ENCODE assay signal across 1 mouse cellular context in the genomic region with DNA sequence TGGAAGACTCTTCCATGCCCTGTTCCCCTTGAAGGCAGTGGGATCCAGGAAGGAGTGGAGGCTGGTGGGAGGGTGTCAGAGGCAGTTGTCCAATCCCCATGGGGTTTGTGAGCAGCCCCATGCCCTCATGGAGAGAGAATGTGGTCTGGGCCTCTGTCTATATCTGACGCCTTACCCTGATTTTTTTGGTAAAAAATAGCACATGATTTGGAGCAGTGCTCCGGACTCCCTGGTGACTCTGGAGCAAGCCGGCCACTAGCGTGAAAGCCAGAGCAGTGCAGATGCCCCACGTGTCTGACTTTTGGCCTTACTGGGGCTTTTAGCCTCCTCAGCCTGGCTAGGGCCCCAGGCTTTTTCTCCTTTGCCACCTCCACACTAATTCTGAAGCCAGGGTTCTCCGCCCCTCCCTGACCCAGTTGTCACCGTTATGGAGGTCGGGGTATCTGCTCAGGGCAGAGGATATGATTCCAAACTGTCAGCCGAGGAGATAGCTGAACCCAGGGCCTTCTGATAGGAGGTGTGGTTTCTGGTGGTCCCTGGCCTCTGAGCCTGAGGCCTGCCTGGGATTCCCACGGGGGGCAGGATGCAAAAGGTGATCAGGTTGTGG.
TF ChIP-seq lines count a peak whose summit lies in the region.

No protein-coding gene starts in this region.

TF ChIP-seq in MEL, 35 proteins besides CTCF, POLR2A, EP300 and RAD21:
- no peak for TF ChIP-seq GATA1 (IDR thresholded peaks at IDR 0.05; ENCODE audit: low read depth, low read length)
- no peak for TF ChIP-seq GABPA (IDR thresholded peaks at IDR 0.05; ENCODE audit: low read depth, low read length)
- TF ChIP-seq NRF1 (IDR thresholded peaks at IDR 0.05; ENCODE audit: insufficient read depth, low read depth, low read length, poor library complexity, severe bottlenecking), result no peak
- TF ChIP-seq MAX (IDR thresholded peaks at IDR 0.05; ENCODE audit: low read length), result peak; percentile 29; the same call in 1 of the 2 replicates
- TF ChIP-seq MYB (IDR thresholded peaks at IDR 0.05; ENCODE audit: low read depth, low read length), result peak; percentile 59; the same call in 1 of the 2 replicates
- no peak for TF ChIP-seq UBTF (IDR thresholded peaks at IDR 0.05; ENCODE audit: borderline replicate concordance, insufficient read depth, low read depth, low read length)
- no peak for TF ChIP-seq E2F4 (IDR thresholded peaks at IDR 0.05; ENCODE audit: borderline replicate concordance, low read depth, low read length)
- peak; percentile 26; the same call in 1 of the 2 replicates for TF ChIP-seq NELFE (IDR thresholded peaks at IDR 0.05; ENCODE audit: low read depth, low read length)
- TF ChIP-seq HCFC1 (IDR thresholded peaks at IDR 0.05; ENCODE audit: low read depth, low read length), result no peak
- no peak for TF ChIP-seq JUND (IDR thresholded peaks at IDR 0.05; ENCODE audit: low read depth, low read length)
- TF ChIP-seq TBP (IDR thresholded peaks at IDR 0.05; ENCODE audit: low read depth, low read length), result no peak
- TF ChIP-seq MAZ (IDR thresholded peaks at IDR 0.05; ENCODE audit: low read depth, low read length), result no peak; the same call in 1 of the 2 replicates
- TF ChIP-seq BHLHE40 (IDR thresholded peaks at IDR 0.05; ENCODE audit: borderline replicate concordance, low read depth, low read length), result no peak
- no peak for TF ChIP-seq RCOR1 (IDR thresholded peaks at IDR 0.05; ENCODE audit: low read depth, low read length)
- TF ChIP-seq MXI1 (IDR thresholded peaks at IDR 0.05; ENCODE audit: low read depth, low read length), result peak; percentile 85
- peak; percentile 68 for TF ChIP-seq SIN3A (IDR thresholded peaks at IDR 0.05; ENCODE audit: low read length)
- TF ChIP-seq CHD2 (IDR thresholded peaks at IDR 0.05; ENCODE audit: low read length), result no peak
- no peak for TF ChIP-seq POLR2AphosphoS5 (IDR thresholded peaks at IDR 0.05; ENCODE audit: borderline replicate concordance, low read depth, low read length)
- no peak for TF ChIP-seq ZKSCAN1 (IDR thresholded peaks at IDR 0.05; ENCODE audit: low read depth, low read length)
- no peak for TF ChIP-seq USF1 (IDR thresholded peaks at IDR 0.05; ENCODE audit: low read depth, low read length)
- TF ChIP-seq ZMIZ1 (IDR thresholded peaks at IDR 0.05; ENCODE audit: low read depth, low read length), result 0 out of 2 replicates have a peak, but pooled peaks have one; percentile 9
- TF ChIP-seq MEF2A (IDR thresholded peaks at IDR 0.05; ENCODE audit: extremely low read depth, insufficient replicate concordance, low read depth, low read length, poor library complexity, severe bottlenecking), result no peak
- no peak for TF ChIP-seq POLR2AphosphoS2 (IDR thresholded peaks at IDR 0.05; ENCODE audit: low read length)
- no peak for TF ChIP-seq TAL1 (IDR thresholded peaks at IDR 0.05; ENCODE audit: low read length)
- TF ChIP-seq ZC3H11A (IDR thresholded peaks at IDR 0.05; ENCODE audit: low read depth, low read length), result no peak
- TF ChIP-seq TCF12 (IDR thresholded peaks at IDR 0.05; ENCODE audit: low read depth, low read length), result peak; percentile 47; the same call in 1 of the 2 replicates
- no peak for TF ChIP-seq KAT2A (conservative IDR thresholded peaks at IDR 0.05; ENCODE audit: low read depth, low read length)
- TF ChIP-seq ELF1 (IDR thresholded peaks at IDR 0.05; ENCODE audit: low read depth, low read length), result 0 out of 2 replicates have a peak, but pooled peaks have one; percentile 5
- TF ChIP-seq CHD1 (IDR thresholded peaks at IDR 0.05; ENCODE audit: low read depth, low read length), result no peak
- TF ChIP-seq USF2 (IDR thresholded peaks at IDR 0.05; ENCODE audit: borderline replicate concordance in 1 of 2, insufficient read depth in 1 of 2, low read depth in 1 of 2, low read length in 2 of 2), result no peak
- no peak for TF ChIP-seq SMC3 (IDR thresholded peaks at IDR 0.05; ENCODE audit: low read depth, low read length)
- TF ChIP-seq MAFK (IDR thresholded peaks at IDR 0.05; ENCODE audit: borderline replicate concordance, low read depth, low read length), result no peak
- TF ChIP-seq MYC (IDR thresholded peaks at IDR 0.05; ENCODE audit: low read depth, low read length), result no peak
- 0 out of 2 replicates have a peak, but pooled peaks have one; percentile 39 for TF ChIP-seq ETS1 (IDR thresholded peaks at IDR 0.05; ENCODE audit: low read depth, low read length)
- TF ChIP-seq ZNF384 (IDR thresholded peaks at IDR 0.05; ENCODE audit: low read depth, low read length), result no peak
TF ChIP-seq in MEL: peak in this region for 9.
